Mouse (Mus musculus) limb, embryonic 14.5 days (tissue): ENCODE results near the gene Rbm44. TPM values are rescaled to one million over a fixed set of nuclear protein-coding genes. Genes with fewer than 3 reads are reported as not detected.

Experiments used
- ATAC-seq: fragments of 200-750 bp; cut with Nextera tagmentation; 2 replicates; pipeline ENCODE4 v1.8.0; 2017; ENCODE audit warnings: low read depth, moderate number of reproducible peaks, moderate TSS enrichment; ENCODE audit not compliant: low FRiP score
- DNase-seq: peaks from one replicate; pipeline ENCODE4 v3.0.0-alpha.2; 2015; ENCODE audit warnings: low spot score
- H3K27ac ChIP-seq: fragments of 300-500 bp; sonication (generic); replicated peaks from 2 replicates; pipeline ENCODE4 v1.5.1; 2014; ENCODE audit warnings: low read depth, mild to moderate bottlenecking, low read length, moderate library complexity, mixed read lengths
- H3K27me3 ChIP-seq: fragments of 300-500 bp; sonication (generic); 2 replicates; pipeline ENCODE4 v1.6.1; 2014; ENCODE audit warnings: low read length, mixed read lengths; ENCODE audit not compliant: control insufficient read depth, insufficient read depth
- H3K36me3 ChIP-seq: fragments of 300-500 bp; sonication (generic); 2 replicates; pipeline ENCODE4 v1.6.1; 2014; ENCODE audit warnings: mild to moderate bottlenecking, low read length, moderate library complexity, mixed read lengths; ENCODE audit not compliant: control insufficient read depth, insufficient read depth
- H3K4me1 ChIP-seq: fragments of 300-500 bp; sonication (generic); 2 replicates; pipeline ENCODE4 v1.6.1; 2014; ENCODE audit warnings: antibody characterized with exemption, low read length, mixed read lengths; ENCODE audit not compliant: control insufficient read depth, insufficient read depth
- H3K4me2 ChIP-seq: fragments of 300-500 bp; sonication (generic); replicated peaks from 2 replicates; pipeline ENCODE4 v1.6.1; 2014; ENCODE audit warnings: low read depth, mild to moderate bottlenecking, low read length, moderate library complexity; ENCODE audit not compliant: severe bottlenecking
- H3K4me3 ChIP-seq: fragments of 300-500 bp; sonication (generic); replicated peaks from 2 replicates; pipeline ENCODE4 v1.5.1; 2014; ENCODE audit warnings: low read length
- H3K9ac ChIP-seq: fragments of 300-500 bp; sonication (generic); 2 replicates; pipeline ENCODE4 v1.6.1; 2014; ENCODE audit warnings: mild to moderate bottlenecking, low read depth, low read length, moderate library complexity; ENCODE audit not compliant: severe bottlenecking
- H3K9me3 ChIP-seq: fragments of 300-500 bp; sonication (generic); 2 replicates; pipeline ENCODE4 v1.6.1; 2016; ENCODE audit warnings: low read length; ENCODE audit not compliant: control insufficient read depth
- POLR2A ChIP-seq: fragments of 200-500 bp; IDR thresholded peaks from 2 replicates; pipeline ENCODE4 v1.8.0; 2012; ENCODE audit warnings: inconsistent platforms, mild to moderate bottlenecking, moderate library complexity, borderline replicate concordance; ENCODE audit not compliant: insufficient read depth, insufficient read length; ENCODE audit errors: extremely low read depth
- WGBS: fragments of 180-500 bp; shearing (Covaris S2); extraction: QIAGEN DNeasy Blood & Tissue Kit; methylation state at CpG from one replicate; pipeline ENCODE4 v1.1.7; 2014; 5-methylcytosine and 5-hydroxymethylcytosine counted together
- polyA plus RNA-seq, 2 experiments: library from polyadenylated mRNA; depleted of rRNA in 1 of 2; stranded (reverse) in 1 of 2; unstranded in 1 of 2; fragments of >200 nt; fragmentation: Nextera tagmentation in 1 of 2; extraction: Ambion mirVana in 1 of 2; gene quantifications; 2 replicates each; pipeline versions ENCODE4 v1.2.1 to v1.2.3; 2012 to 2014

Gene Rbm44
- polyA plus RNA-seq, 2 experiments = 0.60 to 0.78 TPM

DNA sequence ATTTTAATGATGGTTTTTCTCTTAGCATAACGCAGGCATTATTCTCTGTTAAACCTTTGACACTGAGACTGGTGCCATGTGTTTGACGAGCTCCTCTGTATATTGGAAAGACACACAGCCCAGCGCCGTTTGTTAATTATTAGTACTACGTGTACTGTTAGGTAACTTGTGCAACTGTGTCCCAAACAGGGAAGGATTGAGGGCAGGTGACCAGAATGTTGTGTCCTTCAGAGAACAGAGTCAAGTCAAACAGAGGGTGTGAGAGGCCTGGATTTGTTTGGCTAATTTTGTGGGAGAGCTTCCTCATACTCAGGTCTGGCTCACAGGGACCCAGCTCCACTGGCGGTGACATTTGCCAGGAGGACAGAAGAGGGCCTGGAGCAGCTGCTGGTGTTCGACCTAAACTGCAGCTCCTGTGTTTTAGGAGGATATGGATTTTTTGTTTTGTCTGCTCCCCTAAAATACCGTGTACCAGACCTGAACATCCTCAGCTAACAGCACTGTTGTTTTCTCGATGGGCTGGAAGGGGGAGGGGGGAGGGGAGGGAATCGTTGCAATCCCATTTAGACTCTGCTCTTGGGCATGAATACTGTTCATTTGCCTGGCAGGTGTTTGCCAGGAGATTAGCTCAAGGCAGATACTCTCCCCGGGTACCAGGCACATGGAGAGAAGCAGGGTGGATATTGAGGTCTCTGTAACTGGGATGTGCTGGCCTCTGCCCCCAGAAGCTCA, 43.0 kb upstream of the Rbm44 start:
- Histone ChIP-seq H3K9me3 (no peaks in the 10 kb centered on the region), H3K36me3 (peaks cover 28% of the 10 kb centered on the region), H3K27me3 (no peaks in the 10 kb centered on the region), H3K27ac (no peak overlapping the region), H3K9ac (no peak overlapping the region), H3K4me3 (no peak overlapping the region), H3K4me1 (peaks cover 4% of the 10 kb centered on the region; the same call in 1 of the 2 replicates), H3K4me2 (no peak overlapping the region)
- no peak for TF ChIP-seq POLR2A
- DNase-seq (no peak), ATAC-seq (no peak)
- 74% methylated on average over 11 of the region's 11 CpGs for WGBS

DNA sequence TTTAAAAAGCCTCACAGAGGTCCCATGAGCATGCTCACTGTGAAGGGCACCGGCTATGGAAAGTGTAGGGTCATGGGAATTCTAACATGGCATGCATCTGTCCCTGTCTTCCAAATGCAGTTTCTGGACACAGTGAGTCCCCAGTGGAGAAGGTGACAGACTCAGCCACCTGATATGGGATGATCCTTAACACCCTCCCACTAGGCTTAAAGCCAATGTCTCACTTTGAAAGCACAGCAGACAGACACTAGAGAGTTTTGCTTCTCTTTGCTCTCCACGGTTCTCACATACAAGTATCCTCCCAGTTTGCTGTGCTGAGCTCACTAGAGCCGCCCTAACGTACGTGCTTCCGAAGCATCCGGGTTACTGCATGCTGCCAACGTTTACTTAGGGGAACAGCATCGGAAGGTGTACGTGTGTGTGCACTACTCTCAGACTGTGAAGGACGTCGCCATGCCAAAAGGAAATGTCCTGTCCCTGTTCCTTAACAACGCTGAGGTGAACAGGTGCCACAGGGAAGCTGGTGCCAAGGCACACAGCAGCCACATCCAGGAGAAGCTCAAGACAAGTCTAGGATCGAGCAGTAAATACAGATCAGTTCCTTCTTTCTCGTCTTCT, 41.4 kb upstream of the Rbm44 start:
- 91% methylated on average over 15 of the region's 15 CpGs for WGBS
- DNase-seq (no peak), ATAC-seq (no peak)
- no peaks in the 10 kb centered on the region for H3K9me3 ChIP-seq
- no peak overlapping the region for H3K27ac ChIP-seq
- H3K9ac ChIP-seq = no peak overlapping the region
- no peak overlapping the region for H3K4me2 ChIP-seq
- TF ChIP-seq POLR2A = no peak
- no peak overlapping the region for H3K4me3 ChIP-seq
- H3K4me1 ChIP-seq = peaks cover 4% of the 10 kb centered on the region; the same call in 1 of the 2 replicates
- H3K27me3 ChIP-seq = no peaks in the 10 kb centered on the region
- peaks cover 35% of the 10 kb centered on the region for H3K36me3 ChIP-seq

- no peak for DNase-seq
- WGBS = 71% methylated on average over 5 of the region's 5 CpGs
- H3K9me3 ChIP-seq = no peaks in the 10 kb centered on the region
Measured at GRCm38 (mm10) chr1:91107548-91107947, 37.3 kb upstream of the Rbm44 start.

DNA sequence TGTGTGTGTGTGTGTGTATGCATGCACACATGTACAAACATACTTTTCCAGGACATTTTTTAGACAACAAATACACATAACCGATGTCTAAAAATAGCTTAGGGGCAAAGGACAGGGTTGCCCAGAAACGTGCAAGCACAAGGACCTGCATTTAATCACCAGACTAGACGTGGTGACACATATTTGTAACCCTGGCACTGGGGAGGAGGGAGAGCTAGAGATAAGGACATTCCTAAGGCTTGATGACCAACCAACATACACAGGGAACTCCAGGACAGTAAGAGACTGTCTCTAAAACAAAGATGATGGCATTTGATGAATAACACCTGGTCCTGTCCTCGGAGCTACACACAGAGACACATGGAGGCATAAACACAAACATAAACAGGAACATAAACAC, 35.6 kb upstream of the Rbm44 start:
- H3K9me3 ChIP-seq = no peaks in the 10 kb centered on the region
- H3K36me3 ChIP-seq = peaks cover 32% of the 10 kb centered on the region
- no peak for DNase-seq
- H3K27me3 ChIP-seq = no peaks in the 10 kb centered on the region
- H3K4me2 ChIP-seq = no peak overlapping the region
- WGBS = 50% methylated on average over 4 of the region's 4 CpGs
- no peak for TF ChIP-seq POLR2A
- no peaks in the 10 kb centered on the region for H3K4me1 ChIP-seq
- H3K27ac ChIP-seq = no peak overlapping the region
- H3K9ac ChIP-seq = no peak overlapping the region
- H3K4me3 ChIP-seq = no peak overlapping the region
- no peak for ATAC-seq

More at GRCm38 (mm10) chr1:91107548-91107947, 37.3 kb upstream of the Rbm44 start:
- Histone ChIP-seq H3K9ac (no peak overlapping the region), H3K36me3 (peaks cover 32% of the 10 kb centered on the region), H3K27me3 (no peaks in the 10 kb centered on the region), H3K4me3 (no peak overlapping the region), H3K4me1 (no peaks in the 10 kb centered on the region), H3K4me2 (no peak overlapping the region), H3K27ac (no peak overlapping the region)
- ATAC-seq = no peak
- no peak for TF ChIP-seq POLR2A

- WGBS = 94% methylated on average over 14 of the region's 14 CpGs
- Histone ChIP-seq H3K9ac (no peak overlapping the region), H3K4me1 (no peaks in the 10 kb centered on the region), H3K27ac (no peak overlapping the region), H3K4me3 (no peak overlapping the region), H3K4me2 (no peak overlapping the region), H3K9me3 (no peaks in the 10 kb centered on the region), H3K36me3 (peaks cover 12% of the 10 kb centered on the region), H3K27me3 (no peaks in the 10 kb centered on the region)
- DNase-seq = no peak
- no peak for ATAC-seq
- TF ChIP-seq POLR2A = no peak
Measured at GRCm38 (mm10) chr1:91112171-91112570, 32.7 kb upstream of the Rbm44 start.

- H3K27ac ChIP-seq = no peak overlapping the region
- no peak for ATAC-seq
- H3K4me3 ChIP-seq = no peak overlapping the region
- no peak for DNase-seq
- no peak for TF ChIP-seq POLR2A
- WGBS = 93% methylated on average over 4 of the region's 4 CpGs
- H3K4me2 ChIP-seq = no peak overlapping the region
- no peaks in the 10 kb centered on the region for H3K27me3 ChIP-seq
- no peak overlapping the region for H3K9ac ChIP-seq
- no peaks in the 10 kb centered on the region for H3K4me1 ChIP-seq
- peaks cover 8% of the 10 kb centered on the region for H3K36me3 ChIP-seq
- no peaks in the 10 kb centered on the region for H3K9me3 ChIP-seq
Measured at GRCm38 (mm10) chr1:91112606-91113005, 32.3 kb upstream of the Rbm44 start.
